Mouse (Mus musculus): ENCODE data around the gene Cdc42bpb.

GRCm38 (mm10) chr12:111374727-111375126 lies 2.8 kb downstream of the Cdc42bpb start:
- TF ChIP-seq POLR2A (IDR thresholded peaks at IDR 0.05; ENCODE audit: borderline replicate concordance, extremely low read depth, low read depth, low read length) (no peak), CTCF (IDR thresholded peaks at IDR 0.05; ENCODE audit: insufficient read depth, low read length) (no peak)
